Mouse (Mus musculus) thymus, postnatal 10 days (tissue): ENCODE results near the gene Slf2.

Experiments
- DNase-seq, 2 experiments: peaks; one replicate each; pipeline ENCODE4 v3.0.0; 2021; ENCODE audit warnings: low spot score in 2 of 2

The Slf2 gene

DNA sequence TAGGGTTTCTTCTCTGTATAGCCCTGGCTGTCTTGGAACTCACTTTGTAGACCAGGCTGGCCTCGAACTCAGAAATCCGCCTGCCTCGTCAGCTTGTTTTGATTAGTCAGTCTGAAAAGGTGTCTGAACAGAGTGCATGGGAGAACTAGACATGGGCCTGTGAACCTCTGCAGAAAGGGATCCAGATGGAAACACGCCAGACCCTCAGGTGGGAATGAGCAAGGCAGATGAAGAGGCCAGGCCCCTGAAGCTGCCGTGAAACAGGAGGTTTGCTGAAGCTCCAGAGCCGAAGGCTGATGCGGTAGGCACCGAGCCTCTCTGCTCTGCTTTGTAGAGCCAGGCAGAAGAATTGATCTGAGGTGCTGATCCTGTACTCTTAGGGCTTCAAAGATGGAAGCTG lies 81.3 kb downstream of the Slf2 start:
- DNase-seq = no peak

DNA sequence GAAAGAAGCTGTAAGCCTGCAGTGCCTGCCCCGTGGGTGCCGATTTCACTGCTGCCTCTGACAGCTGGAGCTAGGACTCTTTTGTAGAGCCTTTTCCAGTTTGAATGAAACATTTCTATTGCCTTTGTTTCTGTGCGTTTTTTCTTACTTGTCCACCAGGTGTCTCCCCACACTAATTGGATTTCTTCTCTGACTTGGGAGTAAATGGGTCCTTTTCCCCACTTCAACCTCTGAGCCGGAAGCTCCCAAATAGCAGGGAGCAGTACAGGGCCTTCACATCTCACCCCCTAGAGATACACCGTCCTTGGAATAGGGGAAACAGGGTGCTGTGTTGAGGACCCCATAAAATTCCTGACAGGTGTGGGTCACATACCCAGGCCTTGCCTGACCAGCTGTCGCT lies 81.7 kb downstream of the Slf2 start:
- no peak for DNase-seq

DNA sequence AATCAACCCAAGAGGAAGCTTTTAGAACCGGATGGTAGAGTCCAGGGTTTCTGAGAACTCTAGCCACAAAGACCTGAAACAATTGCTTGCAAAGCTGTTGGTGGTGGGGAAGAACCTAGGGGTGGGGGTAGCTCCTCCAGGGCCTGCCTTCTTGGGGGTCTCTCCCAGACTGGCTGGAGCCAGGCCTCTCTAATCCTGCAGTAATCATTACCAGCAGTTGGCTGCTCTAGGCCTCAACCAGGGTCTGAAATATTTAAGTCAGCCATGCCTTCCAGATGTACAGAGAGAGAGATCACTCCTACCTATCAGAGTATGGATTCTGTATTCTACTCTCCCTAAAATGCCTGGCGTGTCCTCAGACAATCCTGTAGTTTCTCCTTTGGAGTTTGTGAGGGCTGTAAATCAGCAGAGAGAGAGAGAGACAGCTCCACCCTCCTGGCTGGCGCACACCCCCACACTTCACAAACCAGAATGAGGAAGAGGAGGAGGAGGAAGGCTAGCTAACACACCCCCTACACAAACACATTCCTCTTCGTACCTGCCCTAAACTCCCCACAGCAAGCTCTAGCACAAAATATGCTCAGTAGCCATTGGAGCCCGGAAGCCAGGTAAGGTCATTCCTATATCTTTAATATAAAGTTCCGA lies 82.8 kb downstream of the Slf2 start:
- no peak for DNase-seq

DNA sequence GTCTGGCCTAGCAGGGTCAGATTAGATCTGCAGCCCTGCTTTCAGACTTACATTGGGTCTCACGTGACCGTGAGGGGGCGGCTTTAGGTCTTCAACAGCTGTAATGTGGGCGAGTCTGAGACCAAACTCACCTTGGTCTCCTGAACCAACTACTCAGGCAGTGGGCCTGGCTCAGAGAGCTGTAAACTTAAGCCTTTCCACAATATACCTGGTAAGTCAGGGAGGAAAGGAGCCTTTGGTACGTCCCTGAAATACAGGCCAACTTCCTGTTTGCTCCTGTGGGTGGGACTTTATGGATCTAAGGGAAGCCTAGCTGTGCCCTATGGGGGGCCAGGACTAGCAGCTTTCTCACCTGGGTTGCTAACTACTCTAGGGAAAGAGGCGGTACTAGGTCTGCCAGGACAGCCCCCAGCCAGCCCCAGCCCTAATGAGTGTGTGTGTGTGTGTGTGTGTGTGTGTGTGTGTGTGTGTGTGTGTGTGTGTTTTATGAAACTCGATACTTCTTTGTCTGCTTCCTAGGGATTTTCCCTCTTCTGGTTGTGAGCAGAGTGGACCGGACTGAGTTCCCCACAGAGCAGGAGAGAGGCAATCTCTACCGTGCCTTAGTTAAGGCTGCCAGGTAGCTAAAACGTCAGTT lies 83.5 kb downstream of the Slf2 start, which contains the start of gene Lzts2:
Lzts2 (plus strand) TSS at position 80 of the 637 bp plus-strand sequence.
- DNase-seq = no peak

DNA sequence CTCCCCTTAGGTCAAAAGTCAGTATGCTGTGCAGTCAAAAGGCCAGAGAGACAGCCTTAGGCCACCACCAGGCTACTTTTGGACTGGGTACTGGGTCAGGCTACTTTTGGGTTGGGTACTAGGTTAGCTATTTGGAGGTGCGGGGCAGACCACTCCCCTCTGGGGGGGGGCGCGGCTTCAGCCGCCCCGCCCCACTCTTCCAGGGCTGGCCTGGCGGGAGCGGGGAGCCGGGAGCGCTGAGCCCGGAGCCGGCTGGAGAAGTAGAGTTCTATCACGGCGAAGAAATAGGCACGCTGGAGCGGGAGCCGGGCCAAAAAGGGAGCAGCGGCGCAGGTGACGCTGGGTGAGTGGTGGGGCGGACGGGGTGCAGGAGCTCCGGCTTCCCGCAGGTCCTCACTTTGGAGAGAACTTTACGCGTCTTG lies 84.0 kb downstream of the Slf2 start:
- DNase-seq = peak; percentile 27 to 32

DNA sequence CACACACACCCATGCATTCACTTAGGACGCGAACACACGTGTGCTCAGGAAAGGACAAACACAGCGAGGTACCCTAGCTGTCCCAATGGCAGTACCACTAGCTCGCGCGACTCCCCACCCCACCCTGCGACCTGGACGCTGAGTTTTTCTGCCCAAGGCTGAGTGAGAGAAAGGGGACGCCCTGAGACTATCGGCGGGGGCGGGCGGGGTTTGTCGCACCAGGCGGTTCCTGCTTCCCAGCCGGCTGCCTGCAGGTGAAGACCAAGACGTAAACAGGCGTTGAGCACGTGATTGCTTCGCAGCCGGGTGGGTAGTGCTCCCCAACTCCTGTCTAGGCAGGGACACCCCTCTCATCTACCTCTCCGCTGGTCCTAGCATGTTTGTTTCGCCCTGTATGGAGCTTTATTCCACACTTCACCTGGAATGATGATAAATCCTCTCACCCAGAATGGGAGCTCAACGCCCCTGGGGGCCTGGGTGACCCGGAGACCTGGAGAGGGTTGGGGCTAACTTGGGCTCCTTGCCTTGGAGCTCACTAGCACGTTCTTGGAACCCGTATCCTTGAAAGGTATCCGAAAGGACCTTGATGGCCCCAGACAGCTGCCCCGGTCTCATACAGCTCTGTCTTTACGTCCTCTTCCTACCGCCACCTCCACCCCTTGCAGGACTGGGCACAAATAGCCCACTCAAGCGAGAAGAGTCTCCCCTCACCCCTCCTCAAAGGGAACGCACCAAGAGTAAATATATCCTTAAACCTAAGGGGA lies 84.7 kb downstream of the Slf2 start:
- DNase-seq = peak; percentile 72 to 74

DNA sequence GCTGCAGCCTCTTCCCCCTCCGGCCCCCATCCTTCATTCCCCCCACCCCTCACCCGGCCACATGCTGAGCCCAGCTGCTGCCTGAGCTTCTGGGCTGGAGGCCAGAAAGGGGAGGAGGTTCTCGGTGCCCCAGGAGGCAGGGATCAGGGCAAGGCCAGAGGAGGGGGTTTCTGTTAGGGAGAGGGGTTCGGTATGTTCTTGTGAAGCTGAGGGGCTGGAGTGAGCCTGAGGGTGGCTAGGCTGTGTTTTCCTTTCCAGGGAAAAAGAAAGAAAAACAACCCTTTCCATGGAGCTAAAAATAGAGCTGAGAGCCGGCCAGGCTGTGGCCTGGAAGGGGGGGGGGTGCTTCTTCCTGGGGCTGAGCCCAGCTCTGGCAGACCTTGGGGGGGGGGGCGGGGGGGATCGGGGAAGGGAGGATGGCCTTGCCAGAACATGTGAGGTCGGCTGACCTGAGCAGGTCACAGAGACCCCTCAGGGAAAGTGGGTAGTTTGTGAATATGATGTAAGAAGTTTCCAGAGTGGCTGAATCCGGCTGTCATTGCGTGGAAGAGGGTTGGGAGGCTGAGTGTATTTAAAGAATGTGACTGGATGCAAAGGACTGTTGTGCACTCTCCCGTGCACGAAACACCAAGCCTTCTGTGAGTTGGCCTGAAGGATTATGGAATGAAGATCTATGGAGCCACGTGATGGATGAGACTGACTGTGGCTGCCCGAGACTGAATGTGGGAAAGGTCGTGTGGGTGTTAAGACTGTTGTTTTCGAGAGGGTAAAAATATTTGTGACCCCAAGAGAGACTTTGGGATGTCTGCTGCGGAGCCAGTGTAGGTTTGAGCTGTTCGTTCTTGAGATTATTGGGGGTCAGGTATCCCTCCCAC lies 85.6 kb downstream of the Slf2 start:
- DNase-seq = no peak

DNA sequence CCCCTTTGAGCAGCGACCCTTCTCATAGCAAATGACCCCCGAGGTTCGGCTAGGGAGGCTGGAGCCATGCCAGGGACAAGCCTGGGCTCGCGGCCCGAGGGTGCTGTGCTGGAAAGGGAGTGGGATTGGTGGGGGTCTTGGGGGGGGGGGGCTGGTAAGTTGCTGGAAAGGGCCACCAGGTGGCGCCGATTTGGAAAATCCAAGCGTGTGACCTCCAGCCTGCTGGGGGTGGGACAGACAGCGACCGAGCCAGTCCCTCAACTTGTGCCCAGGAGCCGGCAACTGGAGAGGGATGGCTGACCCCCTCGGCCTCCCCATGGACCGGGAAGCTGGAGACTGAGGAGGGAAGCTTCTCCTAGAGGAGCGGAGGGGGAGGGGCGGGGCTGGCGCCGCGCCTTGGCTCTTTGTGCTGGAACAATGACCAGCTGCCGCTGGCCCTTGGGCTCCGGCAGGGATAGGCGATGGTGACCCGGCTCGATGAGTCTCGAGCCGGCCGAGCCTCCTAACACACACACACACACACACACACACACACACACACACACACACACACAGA lies 86.3 kb downstream of the Slf2 start:
- DNase-seq = no peak

DNA sequence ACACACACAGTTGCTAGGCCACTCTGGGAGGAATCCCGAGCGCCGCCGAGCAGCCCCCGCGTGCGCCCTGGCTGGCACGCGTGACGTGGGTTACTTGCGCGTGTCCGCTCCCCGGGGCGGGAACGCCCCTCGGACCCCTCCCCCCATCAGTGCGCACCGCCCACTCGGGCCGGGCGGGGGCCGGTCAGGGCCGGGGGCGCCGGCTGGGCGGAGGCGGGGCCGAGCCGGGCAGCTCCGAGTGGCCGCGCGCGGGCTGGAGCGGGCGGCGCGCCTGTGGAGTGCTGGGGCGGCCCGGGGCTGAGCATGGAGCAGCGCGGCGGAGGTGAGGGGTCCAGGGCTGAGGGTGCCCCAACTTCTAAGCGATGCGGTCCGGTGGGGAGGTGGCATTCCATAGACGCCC lies 87.0 kb downstream of the Slf2 start:
- no peak for DNase-seq

DNA sequence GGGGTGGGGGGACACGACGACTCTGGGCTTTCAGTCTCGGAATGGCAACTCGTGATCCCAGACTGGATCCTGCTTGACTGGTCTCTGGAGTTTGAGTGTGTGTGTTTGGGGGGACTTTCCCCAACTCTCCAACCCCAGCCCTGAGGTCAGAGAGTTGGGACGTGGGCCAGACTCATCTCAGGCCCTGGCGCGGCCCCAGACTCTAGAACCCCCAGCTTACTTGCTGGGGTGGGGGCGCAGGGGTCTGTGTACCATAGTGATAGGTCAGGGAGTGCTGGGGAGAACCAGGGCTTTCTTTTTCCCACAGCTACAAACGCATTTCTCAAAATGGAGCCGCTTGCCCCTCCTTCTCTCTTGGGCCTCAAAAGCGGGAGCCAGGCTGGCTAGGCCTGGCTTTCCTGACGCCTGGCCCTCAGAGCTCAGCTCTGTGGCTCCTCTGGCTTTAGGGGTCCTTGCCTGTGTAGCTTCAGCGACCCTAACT lies 87.4 kb downstream of the Slf2 start:
- no peak for DNase-seq

DNA sequence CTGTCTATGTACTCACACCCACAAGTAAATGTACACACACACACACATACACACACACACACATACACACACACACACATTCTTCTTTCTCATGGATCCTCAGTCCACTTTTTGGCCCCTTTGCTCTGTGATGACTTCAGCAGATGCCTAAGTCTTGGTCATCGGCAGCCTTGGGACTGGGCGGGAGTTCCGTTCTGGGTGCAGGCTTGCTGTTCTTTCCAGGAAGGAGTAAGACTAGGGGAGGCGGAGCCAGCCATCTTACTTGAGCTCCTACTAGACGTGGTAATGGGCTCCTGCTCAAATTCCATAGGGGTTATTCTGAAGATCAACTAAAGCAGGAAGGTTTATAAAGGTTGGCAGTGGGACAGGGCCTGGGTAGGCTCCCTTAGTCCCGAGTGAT lies 89.4 kb downstream of the Slf2 start:
- no peak for DNase-seq

DNA sequence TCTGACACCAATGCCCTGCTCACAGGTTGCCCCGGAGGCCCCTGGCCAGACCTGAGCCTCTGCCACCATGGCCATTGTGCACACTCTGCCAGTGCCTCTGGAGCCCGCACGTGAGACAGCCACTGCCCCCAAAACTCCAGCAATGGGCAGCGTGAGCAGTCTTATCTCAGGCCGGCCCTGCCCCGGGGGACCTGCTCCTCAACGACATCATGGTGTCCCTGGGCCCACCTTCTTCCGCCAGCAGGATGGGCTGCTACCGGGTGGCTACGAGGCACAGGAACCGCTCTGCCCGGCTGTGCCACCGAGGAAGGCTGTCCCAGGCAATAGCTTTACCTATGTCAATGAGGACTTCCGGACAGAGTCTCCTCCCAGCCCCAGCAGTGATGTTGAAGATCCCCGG lies 90.4 kb downstream of the Slf2 start:
- DNase-seq = no peak

DNA sequence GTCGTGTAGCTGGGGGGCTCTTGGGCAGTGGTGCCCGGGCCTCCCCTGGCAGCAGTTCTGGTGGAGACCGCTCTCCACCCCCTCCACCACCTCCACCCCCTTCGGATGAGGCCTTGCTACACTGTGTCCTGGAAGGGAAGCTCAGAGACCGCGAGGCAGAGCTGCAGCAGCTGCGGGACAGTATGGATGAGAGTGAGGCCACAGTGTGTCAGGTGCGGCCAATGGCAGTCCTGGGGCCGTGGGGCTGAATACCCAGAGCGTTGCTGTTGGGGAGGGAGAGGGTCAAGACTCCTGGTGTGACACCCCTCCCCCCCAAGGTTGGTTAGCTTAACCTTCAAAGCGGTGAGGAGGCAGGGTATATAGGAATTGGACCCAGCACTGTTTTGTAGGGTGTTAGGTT lies 93.0 kb downstream of the Slf2 start:
- no peak for DNase-seq

DNA sequence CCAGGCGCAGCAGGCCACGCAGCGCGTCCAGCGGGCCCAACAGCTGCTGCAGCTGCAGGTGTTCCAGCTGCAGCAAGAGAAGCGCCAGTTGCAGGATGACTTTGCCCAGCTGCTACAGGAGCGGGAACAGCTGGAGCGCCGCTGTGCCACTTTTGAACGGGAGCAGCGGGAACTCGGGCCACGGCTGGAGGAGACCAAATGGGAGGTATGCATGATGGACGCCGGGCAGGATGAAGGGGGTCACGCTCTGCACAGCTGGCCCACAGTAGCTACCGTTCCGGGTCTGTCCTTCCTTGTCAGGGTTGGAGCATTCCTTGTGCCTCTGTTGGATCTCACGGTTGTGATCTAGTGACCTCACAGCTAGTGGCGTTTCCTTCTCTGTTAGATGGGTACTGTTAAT lies 93.8 kb downstream of the Slf2 start:
- no peak for DNase-seq

DNA sequence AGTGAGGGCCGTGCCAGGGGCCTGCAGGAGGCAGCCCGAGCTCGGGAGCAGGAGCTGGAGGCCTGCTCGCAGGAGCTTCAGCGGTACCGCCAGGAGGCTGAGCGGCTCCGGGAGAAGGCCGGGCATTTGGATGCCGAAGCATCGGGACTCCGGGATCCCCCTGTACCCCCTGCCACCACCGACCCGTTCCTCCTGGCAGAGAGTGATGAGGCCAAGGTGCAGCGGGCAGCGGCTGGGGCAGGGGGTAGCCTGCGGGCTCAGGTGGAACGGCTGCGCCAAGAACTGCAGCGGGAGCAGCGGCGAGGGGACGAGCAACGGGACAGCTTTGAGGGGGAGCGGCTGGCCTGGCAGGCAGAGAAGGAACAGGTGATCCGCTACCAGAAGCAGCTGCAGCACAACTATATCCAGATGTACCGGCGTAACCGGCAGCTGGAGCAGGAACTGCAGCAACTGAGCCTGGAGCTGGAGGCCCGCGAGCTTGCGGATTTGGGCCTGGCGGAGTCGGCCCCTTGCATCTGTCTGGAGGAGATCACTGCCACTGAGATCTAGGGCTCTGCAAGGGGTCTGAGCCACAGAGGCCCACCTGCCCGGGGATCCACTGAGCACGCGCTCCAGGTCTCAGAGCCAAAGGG lies 95.1 kb downstream of the Slf2 start:
- no peak for DNase-seq

DNA sequence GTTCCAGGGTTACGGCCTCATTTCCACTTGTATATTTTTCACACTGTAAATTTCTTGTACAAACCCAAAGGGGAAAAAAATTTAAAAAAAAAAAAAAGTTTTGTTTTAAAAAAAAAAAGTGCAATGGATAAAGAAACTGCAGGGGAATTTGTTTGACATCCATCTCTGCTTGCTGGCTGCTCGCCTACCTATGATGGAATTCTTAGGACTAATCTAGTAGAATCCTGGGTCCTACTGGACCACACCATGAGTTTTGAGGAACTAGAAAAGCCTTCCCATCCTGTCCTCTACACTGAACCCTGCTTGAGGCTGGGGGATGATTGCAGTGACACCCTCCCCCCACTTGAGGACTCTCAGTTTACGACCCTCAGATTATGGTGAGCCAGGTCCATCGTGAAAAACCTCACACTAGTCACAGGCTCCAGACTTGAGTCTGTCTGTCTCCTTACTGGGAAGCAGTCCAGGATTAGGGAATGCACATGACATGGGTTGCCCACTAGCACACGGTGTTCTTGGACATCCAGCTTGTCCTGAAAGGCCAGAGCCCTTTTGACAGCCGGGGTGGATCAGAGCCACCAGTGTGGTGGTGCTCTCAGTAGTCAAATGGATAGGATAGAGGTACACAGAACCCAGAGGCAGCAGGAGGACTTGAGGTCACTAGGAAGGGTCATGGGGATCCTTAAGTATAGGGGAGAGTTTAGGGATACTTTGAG lies 96.2 kb downstream of the Slf2 start:
- no peak for DNase-seq

DNA sequence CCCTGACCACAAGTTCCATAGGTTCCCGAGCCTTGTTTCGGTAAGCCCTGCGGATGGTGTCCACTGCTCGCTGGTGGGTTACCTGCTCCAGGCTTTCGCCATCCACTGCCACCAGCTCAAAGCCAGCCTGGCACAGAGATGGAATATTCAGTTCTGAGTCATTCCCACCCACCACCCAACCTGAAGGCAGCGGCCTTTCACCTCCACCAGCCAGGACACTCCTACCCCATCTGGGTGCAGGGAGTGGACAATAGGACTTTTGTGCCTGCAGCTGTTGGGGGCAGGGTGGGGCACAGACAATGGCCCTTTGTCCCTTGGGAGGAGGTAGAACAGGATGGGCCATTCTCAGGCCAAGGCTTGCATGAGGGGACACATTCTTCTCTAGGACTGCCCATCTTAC lies 96.9 kb downstream of the Slf2 start:
- no peak for DNase-seq

DNA sequence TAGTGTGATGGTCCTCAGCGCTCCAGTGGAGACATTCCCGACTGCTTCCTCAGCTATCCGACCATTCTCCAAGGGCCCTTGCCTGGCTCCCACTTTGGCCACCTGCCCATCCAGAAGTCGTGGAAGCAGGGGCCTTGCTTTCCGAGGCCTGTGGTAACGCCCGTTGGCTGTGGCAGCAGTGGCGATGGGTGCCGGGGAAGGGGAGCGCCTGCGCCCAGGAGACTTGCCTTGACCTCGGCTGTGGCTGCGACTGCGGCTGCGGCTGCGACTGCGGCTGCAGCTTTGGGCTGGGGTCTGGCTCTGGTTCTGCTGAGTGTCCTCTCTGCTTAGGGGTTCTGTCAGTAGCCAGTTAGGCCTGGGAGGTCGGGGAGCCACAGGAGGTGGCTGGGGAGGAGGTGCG lies 97.8 kb downstream of the Slf2 start:
- DNase-seq = no peak

DNA sequence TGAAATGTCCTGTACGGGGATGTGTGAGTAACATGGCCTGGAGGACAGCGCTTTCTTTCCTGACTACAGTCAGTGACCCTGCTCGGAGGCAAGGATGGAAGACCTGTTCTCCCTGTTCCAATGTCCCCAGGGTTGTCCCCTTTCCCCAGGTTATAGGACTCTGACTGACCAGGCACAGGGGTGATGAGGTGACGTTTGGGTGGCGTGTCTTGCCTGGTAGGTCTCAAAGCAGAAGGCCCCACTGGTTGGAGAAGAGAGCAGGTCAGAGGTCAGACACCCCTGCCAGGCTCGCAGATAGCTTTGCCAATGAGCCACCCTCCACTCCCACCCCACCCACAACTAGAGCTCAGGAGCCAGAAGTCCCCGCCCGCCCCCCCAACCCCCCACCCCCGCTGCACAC lies 98.6 kb downstream of the Slf2 start:
- no peak for DNase-seq

DNA sequence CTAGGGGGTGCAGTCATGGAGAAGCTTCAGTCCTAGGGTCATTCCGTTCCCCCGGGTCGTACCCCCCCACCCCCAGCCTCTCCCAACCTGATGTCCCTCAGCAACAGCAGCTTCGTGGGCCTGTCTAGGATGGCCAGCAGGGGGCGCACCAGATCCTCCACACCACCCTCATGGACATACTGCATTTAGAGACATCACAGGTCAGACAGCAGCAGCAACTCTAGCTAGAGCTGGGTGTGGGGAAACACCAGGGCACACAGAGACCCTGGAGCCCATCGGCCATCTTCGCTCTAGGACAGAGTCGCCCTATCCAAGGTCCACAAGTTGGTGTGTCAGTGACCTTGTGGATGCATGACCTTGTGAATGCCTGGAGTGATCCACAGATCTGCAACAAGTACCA lies 99.2 kb downstream of the Slf2 start:
- DNase-seq = peak in 1 of 2 experiments; percentile 62
